Mouse (Mus musculus) testis, adult 2 months (tissue): ENCODE results near the gene Unc119b.
"Not testable (repeated sequence)": the region's sequence is repeated elsewhere in the genome, so short reads cannot be mapped to it uniquely, and the experiment has no call there.

Source experiments
- CTCF ChIP-seq: fragments of 200-500 bp; IDR thresholded peaks from 2 replicates; pipeline ENCODE4 v1.5.1; 2012; ENCODE audit warnings: low read depth, mild to moderate bottlenecking, inconsistent platforms, low read length, moderate library complexity; ENCODE audit not compliant: control insufficient read depth, insufficient read depth, insufficient replicate concordance
- POLR2A ChIP-seq: fragments of 200-500 bp; IDR thresholded peaks from 2 replicates; pipeline ENCODE4 v1.6.1; 2012; ENCODE audit warnings: low read depth, mild to moderate bottlenecking, inconsistent platforms, low read length, moderate library complexity; ENCODE audit not compliant: control insufficient read depth

DNA sequence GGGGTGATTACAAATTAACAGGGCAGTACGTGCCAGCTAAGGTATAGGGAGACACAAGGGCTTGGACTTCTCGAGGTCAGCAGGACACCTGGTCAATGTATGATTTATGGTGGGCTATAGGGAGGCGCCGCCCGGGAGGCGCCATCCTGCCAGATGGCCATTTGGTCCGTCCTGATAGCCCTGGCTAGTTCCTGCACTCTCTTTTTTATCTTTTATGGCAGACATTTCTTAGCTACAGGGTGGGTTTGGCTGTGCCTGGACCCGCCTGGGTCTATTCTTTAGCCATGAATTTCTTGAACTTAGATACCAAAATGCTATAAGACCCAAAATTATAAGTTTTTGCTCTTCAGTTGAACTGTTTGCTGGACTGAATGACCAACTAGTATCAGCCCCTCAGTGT is 61.5 kb downstream of the Unc119b start:
- not testable (repeated sequence) for TF ChIP-seq CTCF, POLR2A
